Mouse (Mus musculus) E14TG2a.4 (cell line): ENCODE results near the gene Senp7.

ENCODE experiments used
- CTCF ChIP-seq: conservative IDR thresholded peaks from 2 replicates; pipeline ENCODE4 v1.5.1; 2014; ENCODE audit warnings: low read length
- NANOG ChIP-seq: IDR thresholded peaks from 2 replicates; pipeline ENCODE4 v1.6.1; 2014; ENCODE audit warnings: borderline replicate concordance, low read length, mixed read lengths

GRCm38 (mm10) chr16:56175867-56176581 lies 127.9 kb downstream of the Senp7 start:
- TF ChIP-seq NANOG (no peak), CTCF (peak; percentile 54)
